Mouse (Mus musculus): Measurements from ENCODE around the gene Etnk2. TPM values are rescaled to one million over a fixed set of nuclear protein-coding genes. Genes with fewer than 3 reads are reported as not detected.
A peak's percentile ranks its signal among the peaks of the same experiment; 100 is the strongest.

Etnk2 gene
- total RNA-seq, 4 experiments from 2014 or later: 2.0 to 3.3 (median 2.5) TPM

- no peak for DNase-seq (ENCODE audit: low spot score in 2 of 2)
Observed at GRCm38 (mm10) chr1:133350210-133350609, 13.2 kb upstream of the Etnk2 start, which contains the start of gene Ren1. Gene Ren1 (plus strand): TSS chr1:133350510.

DNA sequence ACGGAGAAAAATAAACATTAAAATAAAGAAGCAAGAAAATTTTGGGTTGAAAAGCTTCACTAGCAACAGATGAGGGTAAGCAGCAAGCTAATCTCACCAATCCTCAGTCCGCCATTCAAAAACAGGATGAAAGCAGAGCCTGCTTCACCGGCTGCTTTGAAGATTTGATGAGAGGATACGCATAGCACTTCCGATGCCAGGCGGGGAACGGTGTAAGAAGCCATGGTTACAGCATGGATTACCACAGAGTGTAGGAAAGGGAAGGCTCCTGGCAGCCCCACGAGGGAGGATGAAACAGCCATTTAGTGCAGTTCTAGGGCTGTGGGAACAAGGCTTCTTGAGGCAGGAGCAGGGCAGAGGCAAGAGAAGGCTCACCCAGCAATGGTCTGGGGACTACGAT is 11.6 kb upstream of the Etnk2 start:
- no peak for DNase-seq (ENCODE audit: low spot score in 2 of 2)

- DNase-seq (ENCODE audit: low spot score in 2 of 2): peak; percentile 78 to 85
Observed at GRCm38 (mm10) chr1:133353371-133353809, 10.0 kb upstream of the Etnk2 start.

- DNase-seq (ENCODE audit: low spot score in 2 of 2): no peak
Observed at GRCm38 (mm10) chr1:133355469-133355868, 7.9 kb upstream of the Etnk2 start.

DNA sequence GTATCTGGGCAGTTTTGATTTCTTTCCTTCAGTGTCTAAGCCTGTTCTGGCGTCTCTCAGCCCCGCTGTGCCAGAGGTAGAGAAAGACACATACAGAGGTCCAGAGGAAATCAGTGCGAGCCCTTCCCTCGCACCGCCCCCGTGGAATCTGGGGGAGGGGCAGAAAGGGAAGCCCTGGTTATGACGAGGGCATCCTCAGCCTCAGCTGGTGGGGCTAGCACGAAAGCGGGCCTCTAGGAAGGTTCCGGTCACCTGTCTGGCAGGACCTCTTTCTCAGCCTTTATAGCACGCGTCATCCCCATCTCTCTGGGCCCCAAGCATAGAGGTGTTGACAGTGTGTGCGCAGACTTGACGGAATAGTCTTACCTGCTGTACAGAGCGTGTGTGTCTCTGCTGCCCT is 7.5 kb upstream of the Etnk2 start:
- no peak for DNase-seq (ENCODE audit: low spot score in 2 of 2)

DNA sequence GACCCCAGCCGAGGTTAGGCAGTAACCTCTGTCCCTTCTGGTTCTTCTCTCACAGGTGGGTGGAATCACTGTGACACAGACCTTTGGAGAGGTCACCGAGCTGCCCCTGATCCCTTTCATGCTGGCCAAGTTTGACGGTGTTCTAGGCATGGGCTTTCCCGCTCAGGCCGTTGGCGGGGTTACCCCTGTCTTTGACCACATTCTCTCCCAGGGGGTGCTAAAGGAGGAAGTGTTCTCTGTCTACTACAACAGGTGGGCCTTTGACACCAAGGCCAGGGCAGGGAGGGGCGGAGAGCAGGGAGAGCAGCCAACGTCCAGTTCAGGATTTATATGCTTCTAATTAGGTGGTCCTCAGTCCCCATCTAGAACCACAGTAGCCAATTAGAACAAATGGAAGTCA is 7.0 kb upstream of the Etnk2 start:
- no peak for DNase-seq (ENCODE audit: low spot score in 2 of 2)

- no peak for DNase-seq (ENCODE audit: low spot score in 2 of 2)
Observed at GRCm38 (mm10) chr1:133361006-133361405, 2.4 kb upstream of the Etnk2 start.

GRCm38 (mm10) chr1:133362103-133362502 is 1.3 kb upstream of the Etnk2 start:
- no peak for DNase-seq (ENCODE audit: low spot score in 2 of 2)

DNA sequence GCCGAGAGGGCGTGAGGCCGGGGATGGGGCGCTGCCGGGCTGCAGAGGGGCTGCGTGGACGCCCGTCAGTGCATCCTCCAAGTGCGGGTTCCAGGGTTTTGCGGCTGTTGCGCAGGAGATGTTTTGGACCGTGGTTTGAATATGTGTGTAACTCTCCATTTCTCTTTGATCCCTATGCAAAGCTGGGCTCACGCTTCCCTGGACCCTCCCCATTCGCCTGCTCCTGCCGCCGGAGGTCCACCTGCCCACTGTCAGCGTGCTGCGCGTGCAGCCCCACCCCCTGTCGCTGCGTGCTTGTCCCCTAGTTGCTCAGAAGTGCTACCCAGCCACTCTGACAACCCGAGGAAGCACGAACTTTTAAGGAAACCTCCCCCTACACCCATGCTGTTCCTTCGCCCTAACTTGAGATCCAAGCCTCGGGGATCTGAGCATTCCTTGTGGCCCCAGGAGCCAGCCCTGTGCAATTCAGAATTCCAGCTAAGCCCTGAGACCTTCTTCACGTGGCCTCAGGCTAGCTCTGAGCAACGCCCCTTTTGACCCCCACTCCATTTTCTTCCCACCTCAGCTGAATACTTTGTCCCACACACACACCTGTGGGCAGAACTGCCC is 754 bp downstream of the Etnk2 start:
- DNase-seq (ENCODE audit: low spot score in 2 of 2): no peak

GRCm38 (mm10) chr1:133364890-133365289 is 1.5 kb downstream of the Etnk2 start:
- no peak for DNase-seq (ENCODE audit: low spot score in 2 of 2)

DNA sequence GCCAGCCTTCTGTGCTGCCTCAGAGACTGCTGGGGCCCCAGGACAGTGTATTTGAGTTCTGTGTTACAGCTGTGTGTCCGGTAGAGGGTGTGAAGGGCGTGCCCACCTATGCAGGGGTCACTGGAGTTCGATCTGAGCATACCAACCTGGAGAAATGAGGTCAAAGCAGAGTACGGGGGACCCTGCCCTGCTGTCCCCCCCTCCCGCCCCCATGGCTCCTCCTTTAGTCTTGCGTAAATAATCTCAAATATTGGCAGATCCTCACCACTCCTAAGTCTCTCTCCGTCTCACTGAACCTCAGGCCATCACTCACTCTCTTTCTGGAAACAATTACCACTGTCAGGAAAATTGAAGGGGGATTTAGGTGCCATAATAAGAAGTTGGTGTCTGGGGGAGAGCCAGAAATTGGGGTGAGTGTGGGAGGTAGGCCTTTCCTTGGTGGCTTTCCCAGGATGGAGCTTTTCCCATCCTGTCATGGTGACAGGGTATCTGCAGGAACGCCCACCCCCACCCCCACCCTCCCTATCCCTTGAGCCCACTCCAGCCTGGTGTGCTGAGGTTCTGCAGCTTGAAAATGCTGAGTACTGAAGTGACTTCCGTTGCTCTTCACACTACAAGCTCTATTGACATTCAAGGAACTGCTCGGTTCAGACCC is 3.7 kb downstream of the Etnk2 start:
- DNase-seq (ENCODE audit: low spot score in 2 of 2): no peak

DNA sequence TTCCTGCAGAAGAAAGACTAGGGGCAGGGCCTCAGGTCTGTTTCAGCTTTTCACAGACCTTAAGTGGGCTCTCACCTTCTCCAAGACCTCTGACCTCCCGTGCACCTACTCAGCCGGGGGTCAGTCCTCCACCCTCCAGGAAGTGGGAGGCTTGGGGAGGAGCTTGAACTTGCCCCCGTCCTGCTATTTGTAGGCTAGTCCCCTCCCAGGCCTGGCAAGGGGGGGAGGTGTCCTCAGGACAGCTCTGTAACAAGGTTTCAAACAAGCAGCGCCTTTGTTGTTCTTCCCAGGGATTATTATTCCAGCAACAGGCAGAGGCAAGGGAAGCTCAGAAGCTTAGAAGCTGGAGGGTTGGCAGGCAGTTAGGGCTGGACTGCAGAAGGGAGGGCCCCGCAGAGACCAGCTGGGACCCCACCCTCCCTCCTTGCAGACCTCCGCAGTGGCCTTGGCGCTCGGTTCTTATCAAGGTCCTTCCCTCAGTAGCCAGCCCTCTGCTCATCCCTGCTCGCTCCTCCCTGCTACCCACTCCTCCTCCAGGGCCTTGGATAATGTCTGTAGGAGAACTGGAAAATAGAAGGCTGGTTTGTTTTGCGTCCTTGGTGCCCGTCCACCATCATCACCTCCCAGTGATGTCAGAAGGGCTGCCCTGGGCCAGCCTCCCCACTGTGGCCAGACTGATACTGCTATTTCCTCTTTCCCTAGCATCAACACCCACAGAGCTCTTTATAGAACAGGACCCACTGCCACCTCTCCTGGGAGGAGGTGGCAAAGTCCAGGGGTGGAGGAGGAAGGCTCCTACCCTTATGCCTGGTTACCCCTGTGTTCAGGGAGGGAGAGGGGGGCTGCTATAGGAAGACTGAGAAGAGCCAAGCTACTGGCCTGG is 4.5 kb downstream of the Etnk2 start:
- DNase-seq (ENCODE audit: low spot score in 2 of 2): no peak

DNA sequence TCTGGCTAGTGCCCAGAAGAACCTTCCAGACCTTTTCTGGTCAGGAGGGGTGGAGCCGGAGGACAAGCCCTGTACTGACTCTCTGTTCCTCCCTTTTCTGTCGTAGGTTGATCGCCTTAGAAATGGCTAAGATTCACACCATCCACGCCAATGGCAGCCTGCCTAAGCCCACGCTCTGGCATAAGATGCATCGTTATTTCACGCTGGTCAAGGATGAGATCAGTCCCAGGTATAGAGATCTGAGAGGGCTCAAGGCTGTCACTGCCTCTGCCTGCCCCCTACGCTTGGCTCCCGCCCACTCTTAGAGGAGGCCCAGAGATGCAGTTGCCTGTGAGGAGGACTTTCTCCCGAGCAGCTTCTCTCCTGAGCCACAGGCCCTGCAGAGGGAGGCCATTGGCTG is 5.3 kb downstream of the Etnk2 start:
- DNase-seq (ENCODE audit: low spot score in 2 of 2): no peak

- no peak for DNase-seq (ENCODE audit: low spot score in 2 of 2)
Observed at GRCm38 (mm10) chr1:133370352-133370751, 7.0 kb downstream of the Etnk2 start.

DNA sequence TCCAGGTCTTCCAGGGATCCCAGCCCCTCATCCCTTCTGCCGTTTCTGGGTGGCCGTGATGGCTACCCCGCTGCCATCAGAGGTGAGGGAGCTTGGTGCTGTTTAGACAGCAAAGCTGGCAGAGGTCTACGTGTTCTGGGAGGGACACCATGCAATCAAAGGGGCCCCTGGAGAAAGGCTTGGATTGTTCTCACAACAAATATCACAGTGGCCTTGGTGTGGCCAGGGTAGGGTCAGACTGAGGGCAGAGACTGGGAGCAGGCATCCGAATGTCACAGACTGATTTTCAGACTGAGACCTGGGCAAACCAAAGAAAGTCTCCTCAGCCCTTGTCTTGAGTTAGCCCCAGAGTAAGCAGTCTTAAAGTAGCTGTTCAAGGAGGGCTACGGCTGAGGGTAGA is 8.1 kb downstream of the Etnk2 start:
- DNase-seq (ENCODE audit: low spot score in 2 of 2): no peak

- no peak for DNase-seq (ENCODE audit: low spot score in 2 of 2)
Observed at GRCm38 (mm10) chr1:133372113-133372512, 8.7 kb downstream of the Etnk2 start.

DNA sequence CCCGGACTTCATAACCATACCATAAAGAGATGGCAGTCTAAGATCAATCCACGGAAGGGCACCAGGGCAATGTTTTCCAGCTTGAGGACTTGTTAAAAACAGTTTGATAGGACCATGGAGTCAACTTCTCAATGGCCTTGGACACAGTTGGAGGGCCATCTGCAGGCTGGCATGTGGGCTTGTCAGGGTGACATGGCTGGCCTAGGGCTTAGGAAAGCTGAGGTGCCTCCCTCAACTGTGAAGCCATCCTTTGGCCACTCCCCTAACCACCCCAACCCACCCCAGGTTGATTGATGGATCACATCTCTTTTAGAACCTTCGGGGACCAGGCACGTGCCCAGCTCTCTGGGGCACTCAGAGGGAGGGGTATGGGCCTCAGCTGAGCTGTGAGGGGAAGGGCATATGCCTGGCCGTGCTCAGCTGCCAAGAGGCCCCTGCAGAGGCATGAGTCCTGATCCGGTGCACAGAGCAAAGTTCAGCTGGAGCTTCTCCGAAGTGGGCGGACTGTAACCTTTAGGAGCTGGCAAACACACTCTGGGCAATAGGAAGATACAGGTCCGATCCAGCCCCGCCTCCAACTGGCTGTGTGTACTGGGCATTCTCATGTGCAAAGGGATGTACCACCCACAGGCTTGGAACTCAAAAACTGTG is 12.4 kb downstream of the Etnk2 start:
- DNase-seq (ENCODE audit: low spot score in 2 of 2): no peak

DNA sequence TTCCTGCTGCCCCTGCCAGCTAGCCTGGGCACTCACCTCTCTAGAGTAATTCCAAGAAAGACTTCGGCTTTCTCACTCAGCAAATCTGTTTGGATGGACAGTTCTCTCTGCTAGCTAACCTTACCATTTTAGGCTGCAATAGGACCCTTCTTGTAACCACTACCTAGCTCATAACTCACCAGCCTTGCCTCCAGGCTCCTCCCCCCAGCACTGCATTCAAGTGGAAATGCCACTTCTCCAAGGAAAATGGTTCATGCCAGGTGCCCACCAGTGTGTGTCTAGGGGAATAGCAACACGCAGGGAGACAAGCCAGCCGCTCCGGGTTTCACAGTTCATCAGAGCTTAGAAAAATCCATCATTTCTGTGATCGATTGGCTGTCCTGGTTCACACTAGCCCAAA is 14.2 kb downstream of the Etnk2 start:
- no peak for DNase-seq (ENCODE audit: low spot score in 2 of 2)

DNA sequence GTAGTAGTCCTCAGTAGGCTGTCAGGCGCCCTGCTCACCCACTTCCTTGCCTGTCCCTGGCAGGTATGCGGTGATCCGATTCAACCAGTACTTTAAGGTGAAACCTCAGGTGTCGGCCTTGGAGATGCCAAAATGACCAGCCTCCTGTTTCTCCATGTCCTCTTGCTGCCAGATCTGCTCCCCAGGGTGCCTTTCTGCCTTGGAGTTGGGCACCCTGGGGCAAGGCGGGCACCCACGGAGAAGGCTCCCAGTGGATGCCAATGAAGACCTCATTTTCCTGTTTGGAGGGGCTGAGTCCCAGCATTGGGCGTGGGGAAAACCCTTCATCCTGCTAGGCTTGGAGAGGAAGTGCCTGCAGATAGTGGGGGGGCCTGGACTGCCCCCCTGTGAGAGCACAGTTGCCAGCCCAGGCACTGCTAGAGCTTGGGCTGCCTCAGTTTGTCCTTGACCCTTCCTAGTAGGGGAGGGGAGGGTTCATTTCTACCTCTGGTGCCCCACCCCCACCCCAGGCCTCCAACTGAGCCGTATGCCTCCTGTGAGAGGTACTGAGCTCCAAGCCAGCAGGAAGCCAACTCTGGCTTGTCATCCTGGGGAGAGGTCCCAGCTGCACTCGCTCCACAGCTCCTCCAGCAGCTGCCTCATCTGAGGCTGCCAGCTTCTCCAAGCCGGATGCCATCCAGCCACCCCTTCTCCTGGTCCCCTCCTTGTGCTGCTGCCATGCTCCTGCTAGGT is 16.0 kb downstream of the Etnk2 start:
- DNase-seq (ENCODE audit: low spot score in 2 of 2): no peak

DNA sequence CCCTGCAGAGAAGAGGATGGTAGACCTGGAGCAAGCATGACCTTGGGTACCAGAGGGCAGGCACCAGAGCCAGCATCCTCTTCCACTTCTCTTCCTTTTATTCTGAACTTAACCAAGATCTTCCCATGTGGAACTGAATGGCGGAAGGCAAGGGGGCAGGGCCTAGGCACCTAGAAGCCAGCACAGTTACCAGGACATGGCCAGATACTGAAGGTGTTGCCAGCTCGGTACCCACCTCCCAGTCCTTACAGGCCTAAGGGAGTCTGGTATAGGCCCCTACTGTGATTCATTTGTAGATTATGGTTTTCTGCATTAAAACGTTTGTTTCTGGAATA is 16.6 kb downstream of the Etnk2 start:
- DNase-seq (ENCODE audit: low spot score in 2 of 2): no peak

DNA sequence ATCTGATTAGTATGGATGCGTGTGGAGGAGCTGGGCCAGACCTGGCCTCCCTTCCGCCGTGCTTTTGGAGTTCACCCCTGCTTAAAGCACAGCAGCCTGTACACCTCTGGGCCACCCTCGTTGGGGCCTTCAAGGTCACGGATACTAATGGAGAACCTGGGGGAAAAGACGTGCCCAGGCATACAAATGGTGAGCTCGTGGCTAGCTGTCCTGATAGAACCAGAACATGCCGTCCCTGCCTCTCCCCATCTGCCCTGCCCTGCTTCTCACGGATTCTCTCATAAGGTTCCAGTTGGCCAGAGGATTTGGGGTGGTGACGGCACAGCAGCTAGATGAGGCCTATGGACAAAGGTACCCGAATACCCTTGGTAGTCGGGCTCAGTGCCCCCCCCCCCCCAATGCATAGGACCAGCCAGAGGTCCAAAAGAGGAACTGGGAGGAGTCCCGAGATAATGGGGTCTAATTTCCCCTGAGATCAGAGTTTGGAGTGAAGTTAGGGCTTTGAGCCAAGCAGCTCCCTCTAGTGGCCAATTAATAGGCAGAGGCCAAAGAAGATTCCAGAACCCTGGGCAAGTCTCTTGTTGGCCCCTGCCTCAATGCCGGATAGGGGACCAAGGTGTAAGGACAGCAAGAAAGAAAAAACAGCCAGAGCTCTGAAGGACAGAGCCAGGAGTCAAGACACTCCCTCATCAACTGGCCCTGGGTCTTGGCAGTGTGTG is 17.1 kb downstream of the Etnk2 start:
- no peak for DNase-seq (ENCODE audit: low spot score in 2 of 2)
